Mouse (Mus musculus) embryonic facial prominence, embryonic 14.5 days (tissue): Measurements from ENCODE around the gene Chat. TPM values are rescaled to one million over a fixed set of nuclear protein-coding genes. Genes with fewer than 3 reads are reported as not detected.
A peak's percentile ranks its signal among the peaks of the same experiment; 100 is the strongest.

ENCODE experiments used
- ATAC-seq: fragments of 200-750 bp; cut with Nextera tagmentation; 2 replicates; pipeline ENCODE4 v1.8.0; 2017; ENCODE audit warnings: low read depth, moderate number of reproducible peaks, moderate TSS enrichment
- DNase-seq: peaks from one replicate; pipeline ENCODE4 v3.0.0-alpha.2; 2015; ENCODE audit warnings: low spot score
- H3K27ac ChIP-seq: fragments of 300-500 bp; sonication (generic); replicated peaks from 2 replicates; pipeline ENCODE4 v1.5.1; 2014; ENCODE audit warnings: low read depth, mild to moderate bottlenecking, low read length, moderate library complexity
- H3K27me3 ChIP-seq: fragments of 300-500 bp; sonication (generic); replicated peaks from 2 replicates; pipeline ENCODE4 v1.6.1; 2014; ENCODE audit warnings: low read length; ENCODE audit not compliant: control insufficient read depth, insufficient read depth
- H3K36me3 ChIP-seq: fragments of 300-500 bp; sonication (generic); 2 replicates; pipeline ENCODE4 v1.6.1; 2014; ENCODE audit warnings: low read length, mixed read lengths; ENCODE audit not compliant: control insufficient read depth, insufficient read depth
- H3K4me1 ChIP-seq: fragments of 300-500 bp; sonication (generic); 2 replicates; pipeline ENCODE4 v1.6.1; 2014; ENCODE audit warnings: antibody characterized with exemption, low read length; ENCODE audit not compliant: control insufficient read depth, insufficient read depth
- H3K4me2 ChIP-seq: fragments of 300-500 bp; sonication (generic); 2 replicates; pipeline ENCODE4 v1.6.1; 2014; ENCODE audit warnings: low read depth, mild to moderate bottlenecking, low read length, moderate library complexity, mixed read lengths
- H3K4me3 ChIP-seq: fragments of 300-500 bp; sonication (generic); 2 replicates; pipeline ENCODE4 v1.5.1; 2014; ENCODE audit warnings: low read depth, mild to moderate bottlenecking, low read length
- H3K9ac ChIP-seq: fragments of 300-500 bp; sonication (generic); 2 replicates; pipeline ENCODE4 v1.6.1; 2014; ENCODE audit warnings: low read depth, mild to moderate bottlenecking, low read length, moderate library complexity, mixed read lengths
- H3K9me3 ChIP-seq: fragments of 300-500 bp; sonication (generic); 2 replicates; pipeline ENCODE4 v1.6.1; 2016; ENCODE audit warnings: low read length; ENCODE audit not compliant: control insufficient read depth
- WGBS: fragments of 180-500 bp; shearing (Covaris S2); extraction: QIAGEN DNeasy Blood & Tissue Kit; methylation state at CpG from one replicate; pipeline ENCODE4 v1.1.7; 2014; 5-methylcytosine and 5-hydroxymethylcytosine counted together
- polyA plus RNA-seq: library from polyadenylated mRNA; unstranded; fragments of >200 nt; fragmentation: Nextera tagmentation; extraction: Ambion mirVana; gene quantifications from 2 replicates; pipeline ENCODE4 v1.2.1, GENCODE M21; 2014

Gene Chat
- polyA plus RNA-seq, 1 experiment from 2014 or later, result not detected

DNA sequence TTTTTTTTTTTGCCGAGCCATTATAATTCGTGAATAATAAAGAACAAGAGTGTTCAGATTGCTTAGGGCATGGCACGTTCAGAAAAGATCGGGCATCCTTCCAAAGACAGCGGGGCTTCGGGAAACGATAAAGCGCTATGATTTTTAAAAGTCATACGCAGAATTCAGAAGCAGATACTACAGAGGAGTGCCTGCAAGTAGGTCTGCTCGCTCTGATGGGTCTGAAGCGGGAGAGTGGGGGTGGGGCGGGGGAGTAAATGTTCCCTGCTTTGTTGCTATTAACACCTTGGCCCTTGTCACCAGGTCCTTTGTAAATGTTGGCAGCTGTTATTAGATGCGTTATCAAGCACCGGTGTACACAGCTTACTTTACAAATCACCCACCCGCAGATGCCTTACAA, 84.2 kb downstream of the Chat start:
- no peak overlapping the region for H3K27ac ChIP-seq
- WGBS, result 45% methylated on average over 15 of the region's 15 CpGs
- no peaks in the 10 kb centered on the region for H3K36me3 ChIP-seq
- H3K4me1 ChIP-seq, result peaks cover 6% of the 10 kb centered on the region; the same call in 1 of the 2 replicates
- no peak overlapping the region for H3K4me3 ChIP-seq
- H3K9ac ChIP-seq, result no peak overlapping the region
- no peaks in the 10 kb centered on the region for H3K9me3 ChIP-seq
- no peak overlapping the region for H3K4me2 ChIP-seq
- no peak for DNase-seq
- no peak for ATAC-seq
- H3K27me3 ChIP-seq, result peaks cover 18% of the 10 kb centered on the region

DNA sequence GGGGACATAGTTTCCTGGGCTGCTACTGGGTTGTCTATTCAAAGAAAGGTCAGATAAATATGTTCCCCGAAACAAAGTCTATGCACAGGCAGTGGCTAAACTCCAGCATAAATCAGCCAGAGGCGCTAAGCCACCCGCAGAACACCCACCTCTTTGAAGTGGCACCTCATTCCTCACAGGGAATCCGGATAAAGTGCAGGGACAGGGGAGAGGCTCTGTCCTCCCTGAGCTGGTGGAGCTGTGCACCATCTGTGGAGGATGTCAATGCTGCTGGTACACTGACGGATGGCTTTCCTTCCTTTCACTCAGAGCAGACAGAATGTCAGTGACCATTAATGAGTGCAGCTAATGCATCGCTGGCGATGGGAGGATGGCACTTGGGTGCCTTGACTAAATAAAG, 84.7 kb downstream of the Chat start:
- H3K27me3 ChIP-seq, result peaks cover 18% of the 10 kb centered on the region

DNA sequence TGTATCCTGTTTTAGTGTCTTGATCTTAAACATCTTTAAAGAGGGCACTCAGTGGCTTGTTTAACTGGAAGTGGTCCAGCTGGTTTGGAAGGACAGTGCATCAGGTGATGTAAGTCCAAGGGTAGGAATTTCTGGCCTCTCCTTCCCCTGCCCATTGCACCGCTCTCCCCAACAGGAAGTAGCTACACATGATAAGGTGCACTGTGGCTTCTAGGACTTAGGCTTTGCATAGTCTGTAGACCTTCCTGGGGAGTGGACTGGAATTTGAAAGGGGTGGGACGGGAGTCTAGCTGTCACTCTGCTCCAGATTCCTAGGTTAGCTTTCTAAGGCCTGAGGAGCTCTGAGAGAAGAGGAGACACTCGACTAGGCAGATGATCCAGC, 85.7 kb downstream of the Chat start:
- 40% methylated on average over 3 of the region's 3 CpGs for WGBS
- no peaks in the 10 kb centered on the region for H3K36me3 ChIP-seq
- peaks cover 18% of the 10 kb centered on the region for H3K27me3 ChIP-seq
- no peak overlapping the region for H3K4me2 ChIP-seq
- H3K9me3 ChIP-seq, result no peaks in the 10 kb centered on the region
- peaks cover 6% of the 10 kb centered on the region; the same call in 1 of the 2 replicates for H3K4me1 ChIP-seq
- no peak overlapping the region for H3K4me3 ChIP-seq
- ATAC-seq (no peak), DNase-seq (no peak)
- H3K27ac ChIP-seq, result no peak overlapping the region
- no peak overlapping the region for H3K9ac ChIP-seq

More for the DNA sequence above, 84.7 kb downstream of the Chat start:
- Histone ChIP-seq H3K9ac (no peak overlapping the region), H3K36me3 (no peaks in the 10 kb centered on the region), H3K9me3 (no peaks in the 10 kb centered on the region), H3K4me1 (peaks cover 6% of the 10 kb centered on the region; the same call in 1 of the 2 replicates), H3K4me2 (no peak overlapping the region), H3K4me3 (no peak overlapping the region), H3K27ac (no peak overlapping the region)
- DNase-seq, result no peak
- 32% methylated on average over 7 of the region's 7 CpGs for WGBS
- ATAC-seq, result no peak

DNA sequence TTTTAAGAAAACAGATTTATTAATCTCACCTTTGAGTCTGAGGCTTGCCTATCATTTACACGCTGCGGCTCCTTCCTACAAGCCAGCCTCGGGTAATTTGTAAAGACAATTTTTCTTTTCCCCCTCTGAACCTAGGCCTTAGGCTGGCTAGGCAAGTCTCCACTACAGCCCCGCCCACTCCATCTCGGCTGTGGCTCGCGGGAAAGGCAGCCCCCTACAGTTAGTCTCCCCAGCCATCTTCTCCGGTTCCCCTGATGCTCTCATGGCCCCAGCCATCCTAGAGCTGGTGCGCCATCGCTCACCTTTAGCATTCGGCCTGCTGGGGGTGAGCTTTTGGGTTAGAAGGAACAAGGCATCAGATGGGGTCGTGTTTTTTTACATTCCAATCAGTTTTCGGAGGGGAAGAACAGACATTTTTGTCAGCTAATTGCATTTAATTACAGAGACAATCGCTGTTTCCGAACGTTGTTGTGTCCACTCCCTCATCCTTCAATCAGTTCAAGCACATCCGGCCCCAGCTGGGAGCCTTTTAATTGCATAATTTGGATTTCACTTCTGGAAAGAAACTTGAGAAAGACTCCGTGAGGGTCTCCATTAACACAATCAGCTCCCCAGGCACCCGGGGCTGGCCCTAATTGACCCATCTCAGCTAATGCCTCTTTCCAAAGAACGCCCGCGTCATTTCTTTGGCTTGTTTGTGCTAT, 86.2 kb downstream of the Chat start:
- H3K27me3 ChIP-seq, result peaks cover 18% of the 10 kb centered on the region
- no peaks in the 10 kb centered on the region for H3K36me3 ChIP-seq
- H3K4me2 ChIP-seq, result no peak overlapping the region; the same call in 1 of the 2 replicates
- DNase-seq (peak; percentile 24), ATAC-seq (no peak)
- no peak overlapping the region for H3K9ac ChIP-seq
- peaks cover 6% of the 10 kb centered on the region; the same call in 1 of the 2 replicates for H3K4me1 ChIP-seq
- WGBS, result 11% methylated on average over 22 of the region's 22 CpGs
- H3K27ac ChIP-seq, result no peak overlapping the region
- no peak overlapping the region for H3K4me3 ChIP-seq
- H3K9me3 ChIP-seq, result no peaks in the 10 kb centered on the region

DNA sequence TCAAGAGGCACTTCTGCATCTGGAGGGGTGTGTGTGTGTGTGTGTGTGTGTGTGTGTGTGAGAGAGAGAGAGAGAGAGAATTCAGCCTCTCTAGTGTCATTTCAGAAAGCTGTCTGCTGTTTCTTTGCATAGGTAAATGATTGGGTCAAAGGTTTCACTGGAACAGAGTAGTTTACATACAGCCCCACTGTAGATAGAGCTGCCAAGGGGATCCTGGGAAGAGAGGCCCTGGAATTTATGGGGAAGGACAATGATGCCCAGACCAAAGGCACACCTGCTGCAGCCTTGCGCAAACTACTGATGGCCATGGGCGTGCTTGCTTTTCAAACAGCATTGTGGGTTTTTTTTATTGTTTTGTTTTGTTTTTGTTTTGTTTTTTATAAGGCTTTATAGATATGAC, 93.3 kb downstream of the Chat start:
- Histone ChIP-seq H3K27ac (no peak overlapping the region), H3K4me2 (no peak overlapping the region), H3K27me3 (no peaks in the 10 kb centered on the region), H3K4me1 (no peaks in the 10 kb centered on the region), H3K9ac (no peak overlapping the region), H3K36me3 (no peaks in the 10 kb centered on the region), H3K9me3 (no peaks in the 10 kb centered on the region), H3K4me3 (no peak overlapping the region)
- WGBS, result 86% methylated on average over 2 of the region's 2 CpGs
- DNase-seq (no peak), ATAC-seq (no peak)

DNA sequence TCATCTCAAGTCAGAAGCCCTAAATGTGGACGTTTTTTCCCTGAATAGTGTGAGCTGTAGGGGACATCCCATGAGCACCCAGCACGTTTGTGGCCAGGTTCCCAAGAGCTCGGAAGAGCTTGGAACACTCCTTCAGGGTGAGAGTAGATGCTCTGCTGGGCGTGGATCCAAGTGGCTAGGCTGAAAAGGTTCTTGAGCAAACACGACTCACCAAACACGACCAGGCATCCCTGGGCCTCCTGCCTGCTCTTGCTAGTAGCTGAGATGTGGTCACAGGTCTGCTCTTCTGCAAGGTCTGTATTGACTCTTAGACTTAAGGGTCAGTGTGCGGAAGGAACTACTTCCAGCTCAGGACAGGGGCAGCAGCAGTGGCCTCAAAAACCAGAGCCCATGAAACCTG, 96.0 kb downstream of the Chat start:
- 66% methylated on average over 7 of the region's 7 CpGs for WGBS
- Histone ChIP-seq H3K9me3 (no peaks in the 10 kb centered on the region), H3K4me3 (no peak overlapping the region), H3K36me3 (no peaks in the 10 kb centered on the region), H3K27me3 (no peaks in the 10 kb centered on the region), H3K4me1 (no peaks in the 10 kb centered on the region), H3K4me2 (no peak overlapping the region), H3K9ac (no peak overlapping the region), H3K27ac (no peak overlapping the region)
- DNase-seq (no peak), ATAC-seq (no peak)

DNA sequence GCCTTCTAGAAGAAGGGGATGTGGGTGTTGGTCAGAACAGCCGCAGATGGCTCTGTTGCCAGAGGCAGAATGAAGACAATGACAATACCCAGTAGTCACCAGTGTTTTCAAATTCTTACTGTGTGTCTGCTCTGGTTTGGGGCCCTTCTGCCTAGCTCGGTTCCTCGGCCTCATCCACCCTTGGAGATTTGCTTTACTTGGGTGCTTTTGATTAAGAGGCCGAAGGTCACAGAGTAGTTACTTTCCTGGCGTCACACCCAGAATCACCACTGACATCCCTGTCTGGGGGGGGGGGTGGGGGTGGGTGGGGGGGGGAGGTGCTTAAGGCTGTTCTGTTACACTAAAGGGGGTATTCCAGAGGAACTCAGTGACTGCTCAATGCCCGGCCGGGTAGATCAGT, 101.4 kb downstream of the Chat start:
- no peak overlapping the region for H3K27ac ChIP-seq
- H3K4me3 ChIP-seq, result no peak overlapping the region
- peaks cover 4% of the 10 kb centered on the region for H3K9me3 ChIP-seq
- H3K27me3 ChIP-seq, result no peaks in the 10 kb centered on the region
- 42% methylated on average over 6 of the region's 7 CpGs for WGBS
- no peak overlapping the region for H3K9ac ChIP-seq
- H3K4me2 ChIP-seq, result no peak overlapping the region
- H3K36me3 ChIP-seq, result no peaks in the 10 kb centered on the region
- DNase-seq (no peak), ATAC-seq (no peak)
- no peaks in the 10 kb centered on the region for H3K4me1 ChIP-seq

Other genes starting within 250 kb of the Chat start
- 9.5 and 10.5 TPM in 2 replicates for gene Ogdhl, start 144.0 kb downstream of the Chat start, polyA plus RNA-seq
- 1.2 TPM in 1 of 2 replicates, not detected in the other for gene 1700024G13Rik, start 77.6 kb downstream of the Chat start, polyA plus RNA-seq
- 0.67 and 0.84 TPM in 2 replicates for gene Slc18a3, start 1.1 kb downstream of the Chat start, polyA plus RNA-seq
- 13.4 and 16.1 TPM in 2 replicates for gene Ercc6, start 47.5 kb upstream of the Chat start, polyA plus RNA-seq
- 5.8 and 6.7 TPM in 2 replicates for gene Prrxl1, start 133.4 kb upstream of the Chat start, polyA plus RNA-seq
- 2.9 and 3.1 TPM in 2 replicates for gene 3425401B19Rik, start 219.3 kb upstream of the Chat start, polyA plus RNA-seq